Mouse (Mus musculus) myocyte (in vitro differentiated cells): ENCODE measurements around the gene Ubxn4.

ENCODE experiments used
- MYOD1 ChIP-seq, 3 experiments: IDR thresholded peaks; one replicate each; pipeline ENCODE4 v1.6.1; 2011; ENCODE audit warnings: control low read depth in 2 of 3, low read depth in 2 of 3, mild to moderate bottlenecking in 2 of 3, moderate library complexity in 1 of 3; ENCODE audit not compliant: insufficient read length in 2 of 3, control insufficient read depth in 1 of 3
- MYOG ChIP-seq, 3 experiments: IDR thresholded peaks; one replicate each; pipeline ENCODE4 v1.6.1; 2011; ENCODE audit warnings: control low read depth in 2 of 3, low read depth in 2 of 3, mild to moderate bottlenecking in 2 of 3; ENCODE audit not compliant: insufficient read length in 2 of 3, control insufficient read depth in 1 of 3, insufficient read depth in 1 of 3
- POLR2A ChIP-seq: IDR thresholded peaks from one replicate; pipeline ENCODE4 v1.6.1; 2011; ENCODE audit warnings: low read depth, mild to moderate bottlenecking, control low read depth, moderate library complexity; ENCODE audit not compliant: insufficient read length
- TCF3 ChIP-seq: IDR thresholded peaks from one replicate; pipeline ENCODE4 v1.6.1; 2011; ENCODE audit warnings: low read depth, control low read depth; ENCODE audit not compliant: insufficient read length
- USF1 ChIP-seq: IDR thresholded peaks from one replicate; pipeline ENCODE4 v1.6.1; 2011; ENCODE audit warnings: low read depth, mild to moderate bottlenecking, control low read depth, moderate library complexity

DNA sequence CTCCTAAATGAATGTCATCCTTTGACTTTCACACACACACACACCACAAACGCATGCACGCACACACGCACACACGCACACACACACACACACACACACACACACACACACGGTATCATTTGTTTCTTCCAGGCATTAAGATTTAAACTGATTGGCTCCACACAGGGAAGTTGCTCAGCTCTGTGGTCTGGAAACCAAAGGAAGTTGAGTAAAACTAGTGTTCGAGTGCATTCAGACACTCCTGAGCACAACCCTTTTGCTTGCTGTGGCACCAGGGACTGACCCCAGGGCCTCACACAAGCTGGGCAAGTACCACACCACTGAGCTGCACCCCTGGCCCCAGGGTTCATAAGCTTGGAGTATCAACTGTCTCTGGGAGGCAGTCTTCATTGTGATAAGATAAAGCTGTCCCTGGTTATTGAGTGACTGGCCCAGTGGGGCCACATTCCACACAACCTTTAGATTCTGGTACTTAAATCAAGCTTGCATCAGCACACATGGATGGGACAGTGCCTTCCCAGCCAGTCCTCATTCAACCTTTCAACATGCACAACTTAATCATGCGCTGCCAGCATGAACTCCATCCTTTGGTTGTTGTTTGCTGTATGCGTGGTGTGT, 79.4 kb downstream of the Ubxn4 start:
- no peak for TF ChIP-seq USF1
- TF ChIP-seq MYOG (IDR thresholded peaks at IDR 0.05; ENCODE audit: control insufficient read depth in 1 of 3, insufficient read depth in 1 of 3, insufficient read length in 2 of 3, low read depth in 2 of 3), result no peak
- TF ChIP-seq POLR2A, result no peak
- no peak for TF ChIP-seq TCF3
- no peak for TF ChIP-seq MYOD1 (IDR thresholded peaks at IDR 0.05; ENCODE audit: control insufficient read depth in 1 of 3, insufficient read length in 2 of 3, low read depth in 2 of 3)
